Comparison of ENCODE assay signal across 8 mouse cellular contexts in genomic region chr1:36611449-36612123, GRCm38 (mm10). TPM values are rescaled to one million over a fixed set of nuclear protein-coding genes. Genes with fewer than 3 reads are reported as not detected.
DNase-seq lines count a peak whose midpoint lies in the region; ATAC-seq and TF ChIP-seq lines count a peak whose summit lies in the region.
"Had no signal": no experiment of that assay in that cellular context is flagged by ENCODE, and none has a peak within 500 bp of the region (broad histone marks: within the 10 kb centered on the region; RNA-seq: fewer than 3 reads in every experiment).

No protein-coding gene starts in this region.

- no peaks in the 10 kb centered on the region for H3K9me3 ChIP-seq in lung, postnatal 0 days (ENCODE audit: low read length)
- H3K9me3 ChIP-seq in embryonic facial prominence, embryonic 12.5 days: no peaks in the 10 kb centered on the region

- intact Hi-C loops in heart, postnatal 14 days (cut with DNase I): loop anchor here (2.0 kb wide), 1 partner anchor 55 kb away; no protein-coding TSS in a partner anchor

- no peak for TF ChIP-seq CTCF in lung, postnatal 0 days (IDR thresholded peaks at IDR 0.05)

- no peak overlapping the region for H3K4me2 ChIP-seq in lung, postnatal 0 days (replicated peaks; ENCODE audit: low read depth, low read length)
- no peak overlapping the region for H3K4me2 ChIP-seq in embryonic facial prominence, embryonic 12.5 days (replicated peaks)

- TF ChIP-seq EP300 in lung, postnatal 0 days (IDR thresholded peaks at IDR 0.05): no peak

- no peak for DNase-seq in lung, postnatal 0 days (ENCODE audit: low spot score)
- DNase-seq in lung, postnatal 10 days: no peak
- peak; percentile 37 to 45 for DNase-seq in heart, postnatal 14 days
- DNase-seq in skeletal muscle tissue, adult 2 months (ENCODE audit: low read depth, low spot score): peak; percentile 25
- no peak for DNase-seq in layer of hippocampus, postnatal 36 days
- DNase-seq in frontal cortex, adult 2 months (ENCODE audit: extremely low spot score in 1 of 2, low spot score in 1 of 2): no peak

- H3K9ac ChIP-seq in lung, postnatal 0 days (replicated peaks; ENCODE audit: low read depth): no peak overlapping the region
- H3K9ac ChIP-seq in embryonic facial prominence, embryonic 12.5 days: no peak overlapping the region

- no peaks in the 10 kb centered on the region for H3K36me3 ChIP-seq in lung, postnatal 0 days (ENCODE audit: insufficient read depth, low read length)
- no peaks in the 10 kb centered on the region for H3K36me3 ChIP-seq in embryonic facial prominence, embryonic 12.5 days

- H3K27me3 ChIP-seq in lung, postnatal 0 days (replicated peaks; ENCODE audit: insufficient read depth, low read length): no peaks in the 10 kb centered on the region
- no peaks in the 10 kb centered on the region for H3K27me3 ChIP-seq in embryonic facial prominence, embryonic 12.5 days

- H3K4me1 ChIP-seq in lung, postnatal 0 days (ENCODE audit: insufficient read depth, low read depth, low read length): peaks cover 3% of the 10 kb centered on the region; the same call in 1 of the 2 replicates
- H3K4me1 ChIP-seq in embryonic facial prominence, embryonic 12.5 days: peaks cover 9% of the 10 kb centered on the region; the same call in 1 of the 2 replicates

- no peak overlapping the region for H3K4me3 ChIP-seq in lung, postnatal 0 days (ENCODE audit: low read depth, low read length)
- H3K4me3 ChIP-seq in embryonic facial prominence, embryonic 12.5 days: no peak overlapping the region

- WGBS in lung, postnatal 0 days: 54% methylated on average over 13 of the region's 13 CpGs
- 54% methylated on average over 13 of the region's 13 CpGs for WGBS in embryonic facial prominence, embryonic 12.5 days

- peak; percentile 25; the same call in 1 of the 2 replicates for ATAC-seq in lung, postnatal 0 days
- no peak for ATAC-seq in embryonic facial prominence, embryonic 12.5 days (ENCODE audit: insufficient number of reproducible peaks, insufficient read depth, low FRiP score, low TSS enrichment)
- ATAC-seq: Patski had no signal

- H3K27ac ChIP-seq in lung, postnatal 0 days (ENCODE audit: low read length): no peak overlapping the region
- H3K27ac ChIP-seq in embryonic facial prominence, embryonic 12.5 days: 0 out of 2 replicates have a peak overlapping the region, but pooled peaks have one; percentile 2

RNA-seq across cellular contexts. Expression of gene Sema4c, which starts 53.4 kb away (rescaled TPM):
- 11.7 and 15.0 TPM in 2 replicates for polyA plus RNA-seq in lung, postnatal 0 days (2015; fragmentation: Nextera tagmentation; extraction: Ambion mirVana)
- 29.3 and 29.4 TPM in 2 replicates for polyA plus RNA-seq in embryonic facial prominence, embryonic 12.5 days (2016; fragmentation: Nextera tagmentation; extraction: Ambion mirVana)
- 10 to 100 TPM; 19.4 to 20.0 TPM for total RNA-seq in heart, postnatal 14 days (2021)
- 10 to 100 TPM; 11.4 to 11.6 TPM for total RNA-seq in layer of hippocampus, postnatal 36 days (2021)
- polyA plus RNA-seq in frontal cortex, adult 2 months (2012; rRNA removed): 12.3 and 12.7 TPM in 2 replicates

Comparison
In these comparisons a context has a peak if more than half of its experiments do, and no peak if none do; other contexts are left out.
1. DNase-seq: peak in heart, postnatal 14 days (2 of 2) and skeletal muscle tissue, adult 2 months (single experiment); none in lung, postnatal 0 days (single experiment), lung, postnatal 10 days (single experiment), layer of hippocampus, postnatal 36 days (0 of 2) and frontal cortex, adult 2 months (0 of 2).